In the genomic region with DNA sequence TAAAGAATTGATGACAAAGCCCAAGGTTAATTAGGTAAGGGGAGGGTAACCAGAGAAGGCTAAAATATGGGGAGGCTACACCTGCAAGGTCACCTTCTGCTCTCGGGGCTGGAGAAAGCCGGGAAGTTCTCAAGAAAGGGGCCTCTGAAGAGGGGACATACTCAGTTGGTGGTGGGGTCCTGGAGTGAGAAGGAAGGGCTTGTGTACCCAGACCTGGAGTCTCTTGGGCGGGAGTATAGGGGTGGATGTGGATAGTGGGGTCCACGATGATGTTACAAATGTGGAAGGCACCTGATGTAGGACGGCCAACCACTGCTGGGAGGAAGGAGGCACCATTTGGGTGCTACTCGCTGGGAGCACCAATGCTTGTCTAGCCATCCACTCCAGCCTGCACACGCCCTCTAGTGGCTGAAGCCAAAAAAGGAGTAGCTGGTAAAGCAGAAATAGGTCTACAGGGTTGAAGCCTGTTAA, we compare ENCODE assay signal across 8 mouse cellular contexts. TPM values are rescaled to one million over a fixed set of nuclear protein-coding genes. Genes with fewer than 3 reads are reported as not detected.
DNase-seq lines count a peak whose midpoint lies in the region; ATAC-seq and TF ChIP-seq lines count a peak whose summit lies in the region.

No protein-coding gene starts in this region.

- no peaks in the 10 kb centered on the region for H3K36me3 ChIP-seq in lung, embryonic 16.5 days (ENCODE audit: control insufficient read depth, insufficient read depth, low read length)

- no peak overlapping the region for H3K4me2 ChIP-seq in lung, embryonic 16.5 days (ENCODE audit: low read depth, low read length)

- no peaks in the 10 kb centered on the region for H3K27me3 ChIP-seq in lung, embryonic 16.5 days (ENCODE audit: control insufficient read depth, insufficient read depth, low read depth, low read length)

- 19% methylated on average over 7 of the region's 7 CpGs for WGBS in lung, embryonic 16.5 days

- H3K27ac ChIP-seq in layer of hippocampus, adult 2 months = peak overlapping the region; percentile 87
- peak overlapping the region; percentile 21; the same call in 1 of the 2 replicates for H3K27ac ChIP-seq in lung, embryonic 16.5 days (ENCODE audit: low read length)

- TF ChIP-seq CTCF in layer of hippocampus, adult 2 months (conservative IDR thresholded peaks at IDR 0.05) = peak; percentile 96

- DNase-seq in R1 (ENCODE audit: low read depth, low spot score) = peak; percentile 56
- peak; percentile 87 for DNase-seq in cerebellum, adult 9-10 months
- peak; percentile 61 to 89 for DNase-seq in frontal cortex, adult 2 months (ENCODE audit: extremely low spot score in 1 of 2, low spot score in 1 of 2)
- peak; percentile 81 to 85 for DNase-seq in layer of hippocampus, adult 2 months (ENCODE audit: low spot score in 2 of 2)
- DNase-seq in ovary, postnatal 14 days (ENCODE audit: low spot score) = peak; percentile 63
- DNase-seq in thymus, postnatal 36 days = peak; percentile 52 to 53

- H3K4me3 ChIP-seq in layer of hippocampus, adult 2 months = peak overlapping the region; percentile 22; the same call in 1 of the 2 replicates
- no peak overlapping the region for H3K4me3 ChIP-seq in lung, embryonic 16.5 days (ENCODE audit: low read length)

- ATAC-seq in hematopoietic stem cell, adult 5-6 weeks (replicated peaks in 1 of 2; ENCODE audit: insufficient read depth in 1 of 2, low FRiP score in 2 of 2, low TSS enrichment in 1 of 2, low read depth in 1 of 2, poor library complexity in 2 of 2, severe bottlenecking in 2 of 2) = peak; percentile 85 to 89
- peak; percentile 78 for ATAC-seq in lung, embryonic 16.5 days (ENCODE audit: low read depth)

- H3K9ac ChIP-seq in lung, embryonic 16.5 days (ENCODE audit: low read length) = no peak overlapping the region

- H3K4me1 ChIP-seq in lung, embryonic 16.5 days (replicated peaks; ENCODE audit: control insufficient read depth, insufficient read depth, low read length) = peaks cover 15% of the 10 kb centered on the region

- H3K9me3 ChIP-seq in lung, embryonic 16.5 days (ENCODE audit: control insufficient read depth, low read length) = no peaks in the 10 kb centered on the region

RNA-seq across cellular contexts. Expression of a gene that starts 5.9 kb away (rescaled TPM):
- not detected in 2 replicates for polyA plus RNA-seq in frontal cortex, adult 2 months (2012; rRNA removed)
- total RNA-seq in hematopoietic stem cell, adult 5-6 weeks (2017) = not detected in 2 replicates
- not detected for total RNA-seq in layer of hippocampus, adult 2 months (2021)
- polyA plus RNA-seq in lung, embryonic 16.5 days (2015; fragmentation: Nextera tagmentation; extraction: Ambion mirVana) = not detected in 2 replicates

RNA-seq across cellular contexts. Expression of a gene that starts 34.4 kb away (rescaled TPM):
- polyA plus RNA-seq in frontal cortex, adult 2 months (2012; rRNA removed) = 13.5 and 15.5 TPM in 2 replicates
- 0.31 TPM in 1 of 2 replicates, not detected in the other for total RNA-seq in hematopoietic stem cell, adult 5-6 weeks (2017)
- 10 to 100 TPM; 13.9 to 14.9 TPM for total RNA-seq in layer of hippocampus, adult 2 months (2021)
- polyA plus RNA-seq in lung, embryonic 16.5 days (2015; fragmentation: Nextera tagmentation; extraction: Ambion mirVana) = 0.67 and 0.77 TPM in 2 replicates

RNA-seq across cellular contexts. Expression of a gene that starts 34.4 kb away (rescaled TPM):
- polyA plus RNA-seq in frontal cortex, adult 2 months (2012; rRNA removed) = 12.3 and 13.3 TPM in 2 replicates
- 36.8 and 48.9 TPM in 2 replicates for total RNA-seq in hematopoietic stem cell, adult 5-6 weeks (2017)
- total RNA-seq in layer of hippocampus, adult 2 months (2021) = 10 to 100 TPM; 13.0 to 14.2 TPM
- 13.9 and 14.1 TPM in 2 replicates for polyA plus RNA-seq in lung, embryonic 16.5 days (2015; fragmentation: Nextera tagmentation; extraction: Ambion mirVana)

RNA-seq across cellular contexts. Expression of a gene that starts 46.1 kb away (rescaled TPM):
- 0.57 and 0.70 TPM in 2 replicates for polyA plus RNA-seq in frontal cortex, adult 2 months (2012; rRNA removed)
- total RNA-seq in hematopoietic stem cell, adult 5-6 weeks (2017) = not detected in 2 replicates
- total RNA-seq in layer of hippocampus, adult 2 months (2021) = under 1 TPM; 0.74 to 0.79 TPM
- polyA plus RNA-seq in lung, embryonic 16.5 days (2015; fragmentation: Nextera tagmentation; extraction: Ambion mirVana) = 0.30 and 0.72 TPM in 2 replicates

RNA-seq across cellular contexts. Expression of a gene that starts 46.2 kb away (rescaled TPM):
- polyA plus RNA-seq in frontal cortex, adult 2 months (2012; rRNA removed) = 5.0 and 6.2 TPM in 2 replicates
- total RNA-seq in hematopoietic stem cell, adult 5-6 weeks (2017) = 6.9 and 10.8 TPM in 2 replicates
- 10 to 100 TPM; 13.0 to 15.8 TPM for total RNA-seq in layer of hippocampus, adult 2 months (2021)
- 24.1 and 25.1 TPM in 2 replicates for polyA plus RNA-seq in lung, embryonic 16.5 days (2015; fragmentation: Nextera tagmentation; extraction: Ambion mirVana)

Comparison
In these comparisons a context has a peak if more than half of its experiments do, and no peak if none do; other contexts are left out.
1. RNA of a gene that starts 34.4 kb away (total RNA-seq): 13.9 to 14.9 TPM in layer of hippocampus, adult 2 months; 0.31 TPM in hematopoietic stem cell, adult 5-6 weeks; every median in the first group is over 10 times any median in the second.
2. Peak in every context shown above with its lines, with median percentiles within 50 percentile points of each other: DNase-seq.